Mouse (Mus musculus) heart, adult 2 months (tissue): Measurements from ENCODE around the gene Gpr4. TPM values are rescaled to one million over a fixed set of nuclear protein-coding genes. Genes with fewer than 3 reads are reported as not detected.
A peak's percentile ranks its signal among the peaks of the same experiment; 100 is the strongest.

Source experiments
- DNase-seq, 2 experiments: peaks; one replicate each; pipeline ENCODE4 v3.0.0; 2021
- H3K27ac ChIP-seq: fragments of 200-600 bp; 2 replicates; pipeline ENCODE4 v1.8.1; 2022
- H3K27me3 ChIP-seq: fragments of 200-500 bp; 2 replicates; pipeline ENCODE4 v1.6.1; 2012; ENCODE audit warnings: mild to moderate bottlenecking, low read length, inconsistent platforms, mixed read lengths; ENCODE audit not compliant: control insufficient read depth, insufficient read depth
- H3K36me3 ChIP-seq: fragments of 200-500 bp; 2 replicates; pipeline ENCODE4 v1.6.1; 2012; ENCODE audit warnings: low read length, inconsistent platforms; ENCODE audit not compliant: control insufficient read depth, insufficient read depth
- H3K4me1 ChIP-seq: fragments of 200-500 bp; 2 replicates; pipeline ENCODE4 v1.6.1; 2011; ENCODE audit warnings: low read length; ENCODE audit not compliant: control insufficient read depth, insufficient read depth
- H3K4me3 ChIP-seq: fragments of 200-600 bp; 2 replicates; pipeline ENCODE4 v1.8.1; 2022
- H3K79me2 ChIP-seq: fragments of 200-500 bp; replicated peaks from 2 replicates; pipeline ENCODE4 v1.6.1; 2012; ENCODE audit warnings: mild to moderate bottlenecking, inconsistent platforms, low read length, moderate library complexity, mixed read lengths; ENCODE audit not compliant: control insufficient read depth, insufficient read depth
- H3K9ac ChIP-seq: fragments of 200-500 bp; 2 replicates; pipeline ENCODE4 v1.6.1; 2012; ENCODE audit warnings: low read depth, mild to moderate bottlenecking, control low read depth, inconsistent platforms, low read length, mixed read lengths
- CTCF ChIP-seq: fragments of 200-600 bp; IDR thresholded peaks from 2 replicates; pipeline ENCODE4 v1.8.1; 2022; ENCODE audit warnings: antibody characterized with exemption, mild to moderate bottlenecking, moderate library complexity
- EP300 ChIP-seq: fragments of 200-500 bp; IDR thresholded peaks from 2 replicates; pipeline ENCODE4 v1.6.1; 2011; ENCODE audit warnings: low read depth, low read length, control low read depth; ENCODE audit not compliant: insufficient read depth
- POLR2A ChIP-seq: fragments of 200-500 bp; IDR thresholded peaks from 2 replicates; pipeline ENCODE4 v1.6.1; 2011; ENCODE audit warnings: mild to moderate bottlenecking, low read depth, low read length, control low read depth; ENCODE audit not compliant: insufficient read depth
- WGBS: fragments of 180-500 bp; shearing (Covaris S2); methylation state at CpG from one replicate; pipeline ENCODE4 v1.1.7; 2018; 5-methylcytosine and 5-hydroxymethylcytosine counted together
- intact Hi-C: fragments of 180-260 bp; cut with DNase I; formaldehyde crosslinking; loops from one replicate; pipeline ENCODE4 v1.15.1; 2025
- polyA plus RNA-seq: library from polyadenylated mRNA; depleted of rRNA; stranded (reverse); fragments of >200 nt; gene quantifications from 2 replicates; pipeline ENCODE4 v1.2.3, GENCODE M21; 2012
- total RNA-seq, 2 experiments: library from RNA; stranded (reverse); gene quantifications; 2 replicates each; pipeline ENCODE4 v1.2.3; 2021

Gene Gpr4
- total and polyA plus RNA-seq, 3 experiments, result 6.8 to 17.1 (median 7.2) TPM

GRCm38 (mm10) chr7:19197985-19198384 is 14.4 kb upstream of the Gpr4 start:
- H3K4me1 ChIP-seq, result no peaks in the 10 kb centered on the region
- DNase-seq, result peak in 1 of 2 experiments; percentile 35
- no peaks in the 10 kb centered on the region for H3K79me2 ChIP-seq
- TF ChIP-seq CTCF (peak; percentile 71), POLR2A (no peak)
- H3K27me3 ChIP-seq, result no peaks in the 10 kb centered on the region
- H3K9ac ChIP-seq, result no peak overlapping the region
- WGBS, result 43% methylated on average over 2 of the region's 2 CpGs
- intact Hi-C loops, result loop anchor here (2.0 kb wide), 1 partner anchor 19 kb away; no protein-coding TSS in a partner anchor
- H3K36me3 ChIP-seq, result no peaks in the 10 kb centered on the region
- H3K27ac ChIP-seq, result no peak overlapping the region
- H3K4me3 ChIP-seq, result no peak overlapping the region

GRCm38 (mm10) chr7:19201660-19202059 is 10.7 kb upstream of the Gpr4 start:
- Histone ChIP-seq H3K27ac (no peak overlapping the region), H3K36me3 (no peaks in the 10 kb centered on the region), H3K27me3 (no peaks in the 10 kb centered on the region), H3K4me1 (no peaks in the 10 kb centered on the region), H3K9ac (no peak overlapping the region), H3K4me3 (no peak overlapping the region), H3K79me2 (no peaks in the 10 kb centered on the region)
- TF ChIP-seq POLR2A (no peak), CTCF (no peak), EP300 (no peak)
- DNase-seq, result no peak
- WGBS, result 81% methylated on average over 15 of the region's 15 CpGs
- intact Hi-C loops, result no loop called here

- DNase-seq, result no peak
- intact Hi-C loops, result no loop called here
- no peaks in the 10 kb centered on the region for H3K4me1 ChIP-seq
- 78% methylated on average over 15 of the region's 15 CpGs for WGBS
- no peaks in the 10 kb centered on the region for H3K79me2 ChIP-seq
- H3K36me3 ChIP-seq, result no peaks in the 10 kb centered on the region
- no peak overlapping the region for H3K27ac ChIP-seq
- H3K4me3 ChIP-seq, result no peak overlapping the region
- TF ChIP-seq POLR2A, result no peak
- TF ChIP-seq CTCF, result no peak
- TF ChIP-seq EP300, result no peak
- H3K27me3 ChIP-seq, result no peaks in the 10 kb centered on the region
- H3K9ac ChIP-seq, result no peak overlapping the region
These were observed 10.1 kb upstream of the Gpr4 start for GRCm38 (mm10) chr7:19202065-19202850.

- no peaks in the 10 kb centered on the region; the same call in 1 of the 2 replicates for H3K27me3 ChIP-seq
- H3K36me3 ChIP-seq, result no peaks in the 10 kb centered on the region
- H3K79me2 ChIP-seq, result no peaks in the 10 kb centered on the region
- no peak overlapping the region for H3K4me3 ChIP-seq
- H3K27ac ChIP-seq, result no peak overlapping the region
- H3K4me1 ChIP-seq, result peaks cover 3% of the 10 kb centered on the region
- no peak for DNase-seq
- WGBS, result 82% methylated on average over 13 of the region's 13 CpGs
- intact Hi-C loops, result loop anchor here (5.0 kb wide), 1 partner anchor 51 kb away; no protein-coding TSS in a partner anchor
- TF ChIP-seq POLR2A (no peak), CTCF (no peak), EP300 (no peak)
- no peak overlapping the region for H3K9ac ChIP-seq
These were observed 4.0 kb upstream of the Gpr4 start for GRCm38 (mm10) chr7:19208201-19208910.

- H3K36me3 ChIP-seq, result no peaks in the 10 kb centered on the region
- no peak overlapping the region for H3K4me3 ChIP-seq
- TF ChIP-seq POLR2A (no peak), EP300 (no peak), CTCF (peak; percentile 89)
- H3K9ac ChIP-seq, result no peak overlapping the region
- H3K27ac ChIP-seq, result no peak overlapping the region
- no peaks in the 10 kb centered on the region for H3K79me2 ChIP-seq
- H3K27me3 ChIP-seq, result no peaks in the 10 kb centered on the region; the same call in 1 of the 2 replicates
- intact Hi-C loops, result loop anchor here (1.0 to 5.0 kb wide), 2 partner anchors 31 to 52 kb away; no protein-coding TSS in a partner anchor
- 45% methylated on average over 7 of the region's 7 CpGs for WGBS
- H3K4me1 ChIP-seq, result peaks cover 3% of the 10 kb centered on the region
- no peak for DNase-seq
These were observed 3.3 kb upstream of the Gpr4 start for GRCm38 (mm10) chr7:19208944-19209472.

GRCm38 (mm10) chr7:19209494-19209893 is 2.8 kb upstream of the Gpr4 start:
- TF ChIP-seq POLR2A (no peak), EP300 (no peak), CTCF (no peak)
- 73% methylated on average over 4 of the region's 4 CpGs for WGBS
- H3K27ac ChIP-seq, result no peak overlapping the region
- no peak overlapping the region for H3K9ac ChIP-seq
- H3K4me3 ChIP-seq, result no peak overlapping the region
- DNase-seq, result no peak
- peaks cover 3% of the 10 kb centered on the region for H3K4me1 ChIP-seq
- H3K27me3 ChIP-seq, result no peaks in the 10 kb centered on the region; the same call in 1 of the 2 replicates
- intact Hi-C loops, result loop anchor here (1.0 to 5.0 kb wide), 2 partner anchors 31 to 52 kb away; no protein-coding TSS in a partner anchor
- H3K36me3 ChIP-seq, result no peaks in the 10 kb centered on the region
- no peaks in the 10 kb centered on the region for H3K79me2 ChIP-seq
